Mouse (Mus musculus): ENCODE data around the gene Wdr35.
"Not testable (repeated sequence)": the region's sequence is repeated elsewhere in the genome, so short reads cannot be mapped to it uniquely, and the experiment has no call there.

Wdr35 gene

GRCm38 (mm10) chr12:9007146-9007545 is 33.5 kb downstream of the Wdr35 start:
- DNase-seq (ENCODE audit: low spot score), result no peak

DNA sequence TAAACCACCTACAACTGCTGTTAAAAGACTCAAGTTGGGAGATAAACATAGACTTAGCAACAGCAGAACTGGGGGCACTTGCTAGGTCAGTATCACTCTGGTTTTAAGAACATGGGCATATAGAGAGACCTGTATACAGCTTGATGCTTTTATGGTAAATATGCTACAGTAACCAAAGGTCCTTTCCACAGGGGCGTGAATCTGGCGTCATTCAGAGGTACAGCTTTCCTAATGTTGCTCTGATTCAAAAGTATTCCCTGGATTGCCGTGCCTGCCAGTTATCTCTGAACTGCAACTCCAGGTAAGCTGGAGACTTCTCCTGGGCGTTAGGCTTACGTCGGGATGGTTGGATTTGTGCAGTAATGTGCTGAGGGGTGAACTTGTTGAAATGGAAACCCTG is 34.1 kb downstream of the Wdr35 start:
- DNase-seq (ENCODE audit: low spot score), result no peak

GRCm38 (mm10) chr12:9010311-9010710 is 36.6 kb downstream of the Wdr35 start:
- DNase-seq (ENCODE audit: low spot score), result no peak

DNA sequence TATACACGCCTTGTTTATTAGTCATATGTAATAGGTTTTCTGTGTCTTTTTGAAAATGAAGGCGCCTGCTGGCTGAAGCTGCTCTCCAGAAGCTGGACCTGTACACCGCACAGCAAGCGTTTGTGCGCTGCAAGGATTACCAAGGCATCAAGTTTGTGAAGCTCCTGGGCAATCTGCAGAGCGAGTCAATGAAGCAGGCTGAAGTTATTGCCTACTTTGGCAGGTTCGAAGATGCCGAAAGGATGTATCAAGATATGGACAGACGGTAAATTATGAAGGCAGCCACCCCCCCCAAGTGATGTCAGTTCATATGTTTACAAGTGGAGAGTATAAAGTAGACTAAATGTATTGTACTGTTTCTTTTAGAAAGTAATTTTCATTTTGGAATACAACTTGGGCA is 42.7 kb downstream of the Wdr35 start:
- DNase-seq (ENCODE audit: low spot score), result no peak

- DNase-seq (ENCODE audit: low spot score), result no peak
Observed at GRCm38 (mm10) chr12:9020431-9020830, 46.7 kb downstream of the Wdr35 start.

- no peak for DNase-seq (ENCODE audit: low spot score)
Observed at GRCm38 (mm10) chr12:9020986-9021385, 47.3 kb downstream of the Wdr35 start.

- no peak for DNase-seq (ENCODE audit: low spot score)
Observed at GRCm38 (mm10) chr12:9023031-9023430, 49.3 kb downstream of the Wdr35 start.

DNA sequence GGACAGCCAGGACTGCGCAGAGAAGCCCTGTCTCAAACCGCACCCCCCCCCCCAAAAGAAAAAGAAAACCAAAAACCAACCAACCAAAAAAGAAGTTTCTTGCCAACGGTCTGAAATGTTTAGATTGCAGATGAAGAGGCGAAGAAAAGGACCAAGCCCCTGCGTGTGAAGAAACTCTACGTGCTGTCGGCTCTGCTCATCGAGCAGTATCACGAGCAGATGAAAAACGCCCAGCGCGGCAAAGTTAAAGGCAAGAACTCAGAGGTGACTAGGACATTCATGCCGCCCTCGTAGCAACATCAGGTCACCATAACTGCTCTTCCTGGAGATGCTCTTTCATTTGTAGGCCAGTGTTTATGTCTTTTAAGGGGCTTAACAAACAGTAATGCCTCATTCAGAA is 50.4 kb downstream of the Wdr35 start:
- no peak for DNase-seq (ENCODE audit: low spot score)

DNA sequence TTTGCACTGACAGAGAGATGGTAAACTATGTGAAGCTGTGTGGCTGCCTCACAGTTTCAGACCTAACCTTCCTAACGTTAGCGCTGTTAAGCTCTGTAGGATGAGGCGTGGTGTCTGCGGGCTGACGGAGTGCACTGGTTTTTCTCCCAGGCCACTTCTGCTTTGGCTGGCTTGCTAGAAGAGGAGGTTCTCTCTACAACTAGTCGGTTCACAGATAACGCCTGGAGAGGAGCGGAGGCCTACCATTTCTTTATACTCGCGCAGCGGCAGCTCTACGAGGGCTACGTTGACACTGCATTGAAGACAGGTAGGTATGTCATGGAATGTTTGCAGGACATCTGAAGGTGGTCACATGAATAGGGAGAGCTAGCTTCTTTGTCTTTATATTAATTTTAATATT is 51.0 kb downstream of the Wdr35 start:
- no peak for DNase-seq (ENCODE audit: low spot score)

GRCm38 (mm10) chr12:9026843-9027242 is 53.2 kb downstream of the Wdr35 start:
- DNase-seq (ENCODE audit: low spot score), result no peak

DNA sequence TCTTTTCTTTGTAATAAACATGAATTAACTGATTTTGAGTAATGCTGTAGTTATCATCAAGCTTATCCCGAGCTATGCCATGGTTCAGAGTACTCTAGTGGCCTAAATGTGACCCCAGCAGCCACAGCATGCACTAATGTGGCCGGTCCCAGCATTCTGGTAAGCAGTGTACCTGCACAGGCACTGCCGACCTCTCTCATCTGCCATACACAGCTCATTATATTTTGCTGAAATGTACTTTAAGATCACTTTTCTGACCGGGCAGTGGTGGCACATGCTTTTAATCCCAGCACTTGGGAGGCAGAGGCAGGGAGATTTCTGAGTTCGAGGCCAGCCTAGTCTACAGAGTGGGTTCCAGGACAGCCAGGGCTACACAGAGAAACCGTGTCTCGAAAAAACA is 55.1 kb downstream of the Wdr35 start:
- DNase-seq (ENCODE audit: low spot score), result not testable (repeated sequence)

DNA sequence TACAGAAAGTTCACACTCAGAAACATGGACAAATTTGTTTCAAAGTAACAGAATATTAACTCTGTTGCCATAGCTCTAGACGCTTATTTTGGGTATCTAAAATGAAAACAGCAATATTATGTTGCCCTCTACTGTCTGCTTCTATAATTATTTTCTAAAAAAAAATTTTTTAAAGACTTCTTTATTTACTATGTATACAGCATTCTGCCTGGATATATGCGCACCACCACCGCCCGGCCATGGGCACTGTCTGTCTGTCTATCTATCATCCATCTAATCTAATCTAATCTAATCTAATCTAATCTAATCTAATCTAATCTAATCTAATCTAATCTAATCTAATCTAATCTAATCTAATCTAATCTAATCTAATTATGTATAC is 55.8 kb downstream of the Wdr35 start:
- DNase-seq (ENCODE audit: low spot score), result no peak

DNA sequence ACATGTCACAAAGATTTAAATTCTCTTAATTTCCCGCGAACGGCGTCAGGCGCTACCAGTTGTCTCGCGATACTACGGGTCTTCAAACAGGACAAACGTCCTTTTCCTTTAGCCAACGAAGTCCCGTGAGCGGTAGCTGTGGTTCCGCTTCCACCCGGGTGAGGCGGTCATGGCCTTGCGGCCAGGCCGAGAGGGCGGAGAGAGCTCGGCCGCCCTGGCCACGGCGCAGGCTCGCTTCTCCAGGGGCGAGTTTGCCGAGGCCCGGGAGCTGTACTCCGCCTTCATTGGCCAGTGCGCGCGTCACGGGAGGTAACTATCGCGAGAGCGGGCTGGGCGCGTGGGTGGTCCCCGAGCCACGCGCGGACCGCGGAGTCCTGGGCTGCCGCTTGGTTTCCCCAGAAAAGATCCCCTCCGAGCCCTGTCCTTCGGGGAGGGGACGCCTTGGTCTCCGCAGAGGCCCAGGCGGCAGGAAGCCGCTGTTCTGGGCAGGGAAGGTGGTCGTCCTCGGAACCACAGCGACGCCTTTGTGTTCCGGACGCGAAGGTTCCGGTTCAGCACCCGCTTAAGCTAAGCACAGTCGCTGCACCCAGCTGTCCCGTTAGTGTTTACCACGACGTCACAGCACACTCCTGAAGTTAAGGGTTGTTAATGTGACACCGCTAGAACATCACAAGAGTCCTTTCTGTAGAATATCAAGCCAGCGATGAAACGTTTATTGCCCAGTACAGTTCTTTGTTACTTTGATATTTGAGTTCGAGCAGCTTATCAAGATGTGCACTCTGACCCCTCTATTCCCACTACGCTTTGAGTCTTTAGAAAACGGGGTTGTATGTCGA is 56.4 kb downstream of the Wdr35 start, which contains the start of gene Ttc32:
Gene Ttc32 (plus strand): TSS at position 110 of the 836 bp plus-strand sequence.
- peak; percentile 90 for DNase-seq (ENCODE audit: low spot score)

GRCm38 (mm10) chr12:9031166-9031565 is 57.5 kb downstream of the Wdr35 start:
- no peak for DNase-seq (ENCODE audit: low spot score)

DNA sequence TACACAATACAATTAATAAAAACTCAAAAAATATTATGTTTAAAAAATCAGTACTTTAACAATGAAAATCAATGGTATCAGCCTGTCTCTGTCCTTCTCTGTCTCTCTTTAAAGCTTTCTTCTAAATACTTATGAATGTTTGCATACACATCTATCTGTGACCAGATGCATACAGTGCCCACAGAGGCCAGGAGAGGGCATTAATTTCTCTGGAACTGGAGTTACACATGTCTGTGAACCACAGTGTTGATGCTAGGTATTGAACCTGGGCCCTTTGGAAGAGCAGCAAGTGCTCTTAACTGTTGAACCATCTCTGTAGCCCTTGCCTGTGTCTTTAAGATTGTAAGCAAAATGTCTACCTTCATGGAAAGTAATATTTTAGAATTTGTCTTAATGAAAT is 59.4 kb downstream of the Wdr35 start:
- DNase-seq (ENCODE audit: low spot score), result no peak

GRCm38 (mm10) chr12:9036409-9036808 is 62.7 kb downstream of the Wdr35 start:
- DNase-seq (ENCODE audit: low spot score), result no peak

- DNase-seq (ENCODE audit: low spot score), result no peak
Observed at GRCm38 (mm10) chr12:9040177-9040576, 66.5 kb downstream of the Wdr35 start.

DNA sequence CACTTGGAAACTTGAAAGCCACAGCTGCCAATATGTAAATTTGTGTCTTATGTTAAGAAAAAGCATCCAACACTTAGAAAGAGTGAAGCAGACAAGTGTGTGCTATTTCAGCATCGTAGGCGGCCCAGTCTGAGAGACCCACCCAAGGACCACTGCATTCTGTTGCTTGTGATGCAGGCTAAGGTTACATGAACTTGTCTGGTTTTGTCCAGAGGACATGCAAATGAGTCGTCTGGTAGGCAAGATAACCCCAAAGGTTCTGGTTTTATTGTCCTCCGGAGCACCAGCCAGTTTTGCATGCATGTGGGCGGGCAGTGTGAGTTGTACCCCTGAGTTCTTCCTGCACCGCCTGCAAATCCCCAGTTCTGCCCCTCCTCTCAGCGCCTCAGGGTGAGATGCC is 67.0 kb downstream of the Wdr35 start:
- DNase-seq (ENCODE audit: low spot score), result no peak

- peak; percentile 1 for DNase-seq (ENCODE audit: low spot score)
Observed at GRCm38 (mm10) chr12:9042316-9042715, 68.6 kb downstream of the Wdr35 start.

GRCm38 (mm10) chr12:9042759-9043158 is 69.1 kb downstream of the Wdr35 start:
- peak; percentile 8 for DNase-seq (ENCODE audit: low spot score)

- DNase-seq (ENCODE audit: low spot score), result peak; percentile 5
Observed at GRCm38 (mm10) chr12:9044666-9045065, 71.0 kb downstream of the Wdr35 start.

DNA sequence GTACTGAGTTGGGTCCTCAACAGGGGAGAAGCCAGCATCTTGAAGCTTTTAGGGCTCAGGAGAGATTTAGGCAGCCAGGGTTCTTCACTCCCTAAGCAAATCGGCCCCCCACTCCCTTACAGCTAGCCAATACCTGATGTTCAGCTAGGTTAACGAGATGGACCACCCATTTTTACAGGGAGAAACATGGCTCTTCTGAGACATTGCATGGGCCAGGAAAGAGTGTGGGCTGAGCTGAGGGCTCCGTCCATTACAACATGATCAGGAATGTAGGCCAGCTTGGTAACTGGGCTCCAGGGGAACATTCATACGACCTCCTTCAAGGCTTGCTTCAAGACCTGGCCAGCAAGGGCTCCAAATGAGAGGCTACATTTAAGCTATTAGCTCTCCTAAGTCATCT is 73.0 kb downstream of the Wdr35 start:
- peak; percentile 3 for DNase-seq (ENCODE audit: low spot score)

- no peak for DNase-seq (ENCODE audit: low spot score)
Observed at GRCm38 (mm10) chr12:9048090-9048489, 74.4 kb downstream of the Wdr35 start.

GRCm38 (mm10) chr12:9050824-9051223 is 77.1 kb downstream of the Wdr35 start:
- DNase-seq (ENCODE audit: low spot score), result no peak

Measured in urinary bladder, postnatal 10 days (tissue).